Mouse (Mus musculus) bone marrow macrophage, adult 2 months (primary cell): ENCODE measurements around the gene Gm29776. TPM values are rescaled to one million over a fixed set of nuclear protein-coding genes. Genes with fewer than 3 reads are reported as not detected.

ENCODE experiments used
- H3K27ac ChIP-seq: 2 replicates; pipeline ENCODE4 v1.5.1; 2012; ENCODE audit warnings: low read depth, low read length; ENCODE audit not compliant: insufficient read depth
- H3K4me1 ChIP-seq: 2 replicates; pipeline ENCODE4 v1.6.1; 2012; ENCODE audit warnings: low read length; ENCODE audit not compliant: control insufficient read depth, insufficient read depth
- H3K4me3 ChIP-seq: 2 replicates; pipeline ENCODE4 v1.5.1; 2012; ENCODE audit warnings: mild to moderate bottlenecking, low read length, moderate library complexity; ENCODE audit not compliant: insufficient read depth
- CTCF ChIP-seq: IDR thresholded peaks from 2 replicates; pipeline ENCODE4 v1.5.1; 2012; ENCODE audit warnings: low read depth, mild to moderate bottlenecking, low read length, moderate library complexity
- POLR2A ChIP-seq: IDR thresholded peaks from 2 replicates; pipeline ENCODE4 v1.6.1; 2012; ENCODE audit warnings: mild to moderate bottlenecking, low read depth, low read length, borderline replicate concordance
- polyA plus RNA-seq: library from polyadenylated mRNA; stranded (reverse); fragments of >200 nt; gene quantifications from 2 replicates; pipeline ENCODE4 v1.2.4, GENCODE M21; 2012; ENCODE audit not compliant: missing spikeins, insufficient read depth, insufficient read length

Gm29776 gene
- polyA plus RNA-seq, 1 experiment = not detected

GRCm38 (mm10) chr14:54712074-54712473, 13.4 kb upstream of the Gm29776 start, which contains the start of gene Cebpe:
Gene Cebpe, minus strand, starts transcription at chr14:54712174.
- Histone ChIP-seq H3K4me1 (peaks cover 16% of the 10 kb centered on the region), H3K4me3 (no peak within 1 kb of the TSS), H3K27ac (peak within 1 kb of the TSS; percentile 54)
- TF ChIP-seq CTCF (no peak), POLR2A (no peak)

GRCm38 (mm10) chr14:54709054-54709453, 10.4 kb upstream of the Gm29776 start:
- H3K27ac ChIP-seq = no peak overlapping the region
- H3K4me1 ChIP-seq = peaks cover 12% of the 10 kb centered on the region
- TF ChIP-seq POLR2A (no peak), CTCF (no peak)
- no peak overlapping the region for H3K4me3 ChIP-seq

GRCm38 (mm10) chr14:54706589-54707320, 8.1 kb upstream of the Gm29776 start:
- Histone ChIP-seq H3K4me1 (no peaks in the 10 kb centered on the region; the same call in none of the 2 replicates), H3K4me3 (no peak overlapping the region), H3K27ac (no peak overlapping the region)
- no peak for TF ChIP-seq CTCF
- TF ChIP-seq POLR2A = no peak

GRCm38 (mm10) chr14:54705844-54706243, 7.2 kb upstream of the Gm29776 start:
- no peak for TF ChIP-seq POLR2A
- H3K4me1 ChIP-seq = no peaks in the 10 kb centered on the region
- no peak overlapping the region for H3K4me3 ChIP-seq
- no peak overlapping the region for H3K27ac ChIP-seq

GRCm38 (mm10) chr14:54703207-54703606, 4.6 kb upstream of the Gm29776 start:
- no peaks in the 10 kb centered on the region for H3K4me1 ChIP-seq
- no peak overlapping the region for H3K27ac ChIP-seq
- H3K4me3 ChIP-seq = no peak overlapping the region
- TF ChIP-seq POLR2A = no peak
- no peak for TF ChIP-seq CTCF

GRCm38 (mm10) chr14:54701298-54701697, 2.7 kb upstream of the Gm29776 start:
- TF ChIP-seq POLR2A = no peak
- peak; percentile 83 for TF ChIP-seq CTCF
- H3K27ac ChIP-seq = no peak overlapping the region
- H3K4me1 ChIP-seq = no peaks in the 10 kb centered on the region
- no peak overlapping the region for H3K4me3 ChIP-seq

- Histone ChIP-seq H3K4me1 (peaks cover 4% of the 10 kb centered on the region; the same call in 1 of the 2 replicates), H3K27ac (no peak overlapping the region), H3K4me3 (no peak overlapping the region)
- TF ChIP-seq POLR2A = no peak
- no peak for TF ChIP-seq CTCF
Measured at GRCm38 (mm10) chr14:54699586-54699985, 953 bp upstream of the Gm29776 start.

GRCm38 (mm10) chr14:54696752-54697151, 1.9 kb downstream of the Gm29776 start:
- TF ChIP-seq CTCF (no peak), POLR2A (no peak)
- Histone ChIP-seq H3K4me3 (no peak overlapping the region), H3K4me1 (peaks cover 4% of the 10 kb centered on the region; the same call in 1 of the 2 replicates), H3K27ac (no peak overlapping the region)

GRCm38 (mm10) chr14:54695042-54695441, 3.6 kb downstream of the Gm29776 start:
- H3K4me1 ChIP-seq = peaks cover 4% of the 10 kb centered on the region; the same call in 1 of the 2 replicates
- no peak for TF ChIP-seq POLR2A
- TF ChIP-seq CTCF = no peak
- H3K27ac ChIP-seq = no peak overlapping the region
- H3K4me3 ChIP-seq = no peak overlapping the region

- peaks cover 8% of the 10 kb centered on the region for H3K4me1 ChIP-seq
- peak overlapping the region; percentile 90 for H3K27ac ChIP-seq
- H3K4me3 ChIP-seq = peak overlapping the region; percentile 79
- no peak for TF ChIP-seq CTCF
- TF ChIP-seq POLR2A = no peak
Measured at GRCm38 (mm10) chr14:54687251-54687650, 11.4 kb downstream of the Gm29776 start.
